Mouse (Mus musculus) cerebellum, adult 2 months (tissue): ENCODE results near the gene Igf2bp3.

Experiments
- CTCF ChIP-seq: fragments of 200-500 bp; IDR thresholded peaks from 2 replicates; pipeline ENCODE4 v1.5.1; 2011; ENCODE audit warnings: low read depth, mild to moderate bottlenecking, control low read depth, low read length, moderate library complexity, borderline replicate concordance; ENCODE audit not compliant: insufficient read depth
- POLR2A ChIP-seq: fragments of 200-500 bp; IDR thresholded peaks from 2 replicates; pipeline ENCODE4 v1.6.1; 2011; ENCODE audit warnings: low read length, control low read depth, borderline replicate concordance; ENCODE audit not compliant: insufficient read depth

DNA sequence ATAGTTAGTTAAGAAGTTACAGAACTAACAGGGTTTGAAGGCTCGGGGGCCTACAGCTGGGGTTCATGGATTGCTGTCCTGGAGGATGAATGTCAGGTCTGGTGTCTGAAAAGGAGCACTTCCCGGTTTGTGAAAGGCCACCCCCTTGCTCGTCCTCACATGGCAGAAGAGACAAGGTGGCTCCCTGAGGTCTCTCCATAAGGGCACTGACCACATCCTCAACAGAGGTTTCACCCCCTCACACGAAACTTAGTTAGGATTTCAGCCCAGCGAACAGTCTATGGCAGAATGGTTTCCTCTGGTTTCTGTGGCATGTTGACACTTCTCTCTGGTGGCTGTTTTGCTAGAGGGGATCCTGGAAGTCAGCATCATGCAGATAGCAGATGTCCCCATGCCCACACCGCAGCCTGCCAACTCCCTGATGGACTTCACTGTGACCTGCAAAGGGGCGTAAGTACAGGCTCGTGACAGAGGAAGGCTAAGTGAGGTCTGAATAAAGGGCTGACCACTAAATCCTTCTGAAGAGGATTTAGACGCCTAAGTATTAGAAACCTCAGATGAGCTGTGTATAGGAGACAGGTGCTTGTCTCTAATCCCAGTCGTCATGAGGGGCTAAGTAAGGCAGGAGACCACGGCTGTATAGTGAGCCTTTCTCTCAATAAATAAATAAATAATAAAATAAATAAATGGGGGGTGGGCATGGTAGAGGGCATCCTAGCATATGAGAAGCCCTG, 163.9 kb downstream of the Igf2bp3 start:
- TF ChIP-seq CTCF (no peak), POLR2A (no peak)
